Mouse (Mus musculus): Measurements from ENCODE around the gene Aadacl4. TPM values are rescaled to one million over a fixed set of nuclear protein-coding genes. Genes with fewer than 3 reads are reported as not detected.

Gene Aadacl4
- polyA plus RNA-seq (2017; shearing (Covaris generic)) = not detected

GRCm38 (mm10) chr4:144613407-144613806 is at the start of gene Aadacl4:
Gene Aadacl4, plus strand, starts transcription at chr4:144613707.

GRCm38 (mm10) chr4:144565034-144565433 is 48.5 kb upstream of the Aadacl4 start, which contains the start of gene Gm13124:
Gene Gm13124, minus strand, starts transcription at chr4:144565134.

Other genes starting within 250 kb of the Aadacl4 start
- gene Pramef20, start 235.8 kb upstream of the Aadacl4 start, polyA plus RNA-seq (2017; shearing (Covaris generic)) = not detected
- gene Pramef12, start 205.2 kb upstream of the Aadacl4 start, polyA plus RNA-seq (2017; shearing (Covaris generic)) = not detected
- not detected for gene 1700012P22Rik, start 174.9 kb upstream of the Aadacl4 start, polyA plus RNA-seq (2017; shearing (Covaris generic))
- gene Gm9944, start 160.4 kb upstream of the Aadacl4 start, polyA plus RNA-seq (2017; shearing (Covaris generic)) = not detected
- gene Aadacl3, start 150.0 kb upstream of the Aadacl4 start, polyA plus RNA-seq (2017; shearing (Covaris generic)) = not detected
- gene 9430007A20Rik, start 93.9 kb upstream of the Aadacl4 start, polyA plus RNA-seq (2017; shearing (Covaris generic)) = not detected
- gene Gm13124, start 48.6 kb upstream of the Aadacl4 start, polyA plus RNA-seq (2017; shearing (Covaris generic)) = not detected
- not detected for gene Gm436, start 72.7 kb downstream of the Aadacl4 start, polyA plus RNA-seq (2017; shearing (Covaris generic))
- not detected for gene Gm13178, start 107.7 kb downstream of the Aadacl4 start, polyA plus RNA-seq (2017; shearing (Covaris generic))
- gene Gm438, start 172.9 kb downstream of the Aadacl4 start, polyA plus RNA-seq (2017; shearing (Covaris generic)) = 0.27 TPM

Measured in effector memory CD4-positive, alpha-beta T cell, adult 7 months (primary cell).